Mouse (Mus musculus) liver, embryonic 13.5 days (tissue): Measurements from ENCODE around the gene Pmch. TPM values are rescaled to one million over a fixed set of nuclear protein-coding genes. Genes with fewer than 3 reads are reported as not detected.

ENCODE experiments used
- ATAC-seq: fragments of 200-750 bp; cut with Nextera tagmentation; 2 replicates; pipeline ENCODE4 v1.8.0; 2017; ENCODE audit warnings: low read depth, mild to moderate bottlenecking, moderate number of reproducible peaks, moderate library complexity
- DNase-seq: peaks from one replicate; pipeline ENCODE4 v3.0.0; 2022
- H3K27ac ChIP-seq: fragments of 300-500 bp; sonication (generic); 2 replicates; pipeline ENCODE4 v1.5.1; 2015; ENCODE audit warnings: moderate library complexity, mild to moderate bottlenecking, inconsistent platforms
- H3K27me3 ChIP-seq: fragments of 300-500 bp; sonication (generic); 2 replicates; pipeline ENCODE4 v1.6.1; 2015; ENCODE audit warnings: mild to moderate bottlenecking, inconsistent platforms
- H3K36me3 ChIP-seq: fragments of 300-500 bp; sonication (generic); 2 replicates; pipeline ENCODE4 v1.6.1; 2015; ENCODE audit warnings: mild to moderate bottlenecking, inconsistent platforms
- H3K4me1 ChIP-seq: fragments of 300-500 bp; sonication (generic); replicated peaks from 2 replicates; pipeline ENCODE4 v1.6.1; 2015; ENCODE audit warnings: inconsistent platforms
- H3K4me2 ChIP-seq: fragments of 300-500 bp; sonication (generic); 2 replicates; pipeline ENCODE4 v1.6.1; 2015; ENCODE audit warnings: inconsistent platforms, mild to moderate bottlenecking, moderate library complexity
- H3K4me3 ChIP-seq: fragments of 300-500 bp; sonication (generic); replicated peaks from 2 replicates; pipeline ENCODE4 v1.5.1; 2015; ENCODE audit warnings: mild to moderate bottlenecking, inconsistent platforms
- H3K9ac ChIP-seq: fragments of 300-500 bp; sonication (generic); 2 replicates; pipeline ENCODE4 v1.6.1; 2015; ENCODE audit warnings: mild to moderate bottlenecking, inconsistent platforms
- H3K9me3 ChIP-seq: fragments of 300-500 bp; sonication (generic); replicated peaks from 2 replicates; pipeline ENCODE4 v1.6.1; 2016; ENCODE audit warnings: inconsistent platforms
- WGBS: fragments of 180-500 bp; shearing (Covaris S2); methylation state at CpG from one replicate; pipeline ENCODE4 v1.1.7; 2015; ENCODE audit not compliant: insufficient replicate concordance; 5-methylcytosine and 5-hydroxymethylcytosine counted together
- polyA plus RNA-seq: library from polyadenylated mRNA; unstranded; fragments of >200 nt; fragmentation: Nextera tagmentation; extraction: Ambion mirVana; gene quantifications from 2 replicates; pipeline ENCODE4 v1.2.1, GENCODE M21; 2015

The Pmch gene
- polyA plus RNA-seq, 1 experiment from 2014 or later, result 0.77 TPM

DNA sequence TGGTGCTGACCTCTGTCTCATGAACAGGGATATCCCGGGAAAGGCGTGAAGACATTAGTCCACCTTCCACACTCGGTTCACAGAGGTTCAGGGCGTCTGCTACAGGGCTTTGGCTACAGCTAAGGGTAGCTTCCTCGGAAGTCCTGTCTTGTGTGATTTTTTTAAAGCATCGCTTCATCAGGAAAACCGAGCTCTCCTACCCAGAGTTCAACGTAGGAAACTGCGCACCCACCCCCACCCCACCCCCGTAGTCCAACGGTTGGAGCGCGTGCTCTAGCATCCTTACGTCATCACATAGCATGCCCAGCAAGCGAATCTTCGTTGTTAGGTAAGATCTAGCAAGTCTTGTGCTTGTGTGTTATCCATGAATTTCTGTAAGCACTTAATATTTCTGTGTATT lies 44.8 kb downstream of the Pmch start:
- WGBS, result 91% methylated on average over 16 of the region's 16 CpGs
- Histone ChIP-seq H3K36me3 (peaks cover 33% of the 10 kb centered on the region), H3K9me3 (no peaks in the 10 kb centered on the region), H3K4me3 (no peak overlapping the region), H3K4me1 (no peaks in the 10 kb centered on the region), H3K9ac (no peak overlapping the region), H3K4me2 (no peak overlapping the region), H3K27ac (no peak overlapping the region), H3K27me3 (no peaks in the 10 kb centered on the region)
- ATAC-seq (no peak), DNase-seq (no peak)

Other genes starting within 250 kb of the Pmch start
- 9.0 and 10.9 TPM in 2 replicates for gene Igf1, start 232.8 kb upstream of the Pmch start, polyA plus RNA-seq
- 13.4 and 19.5 TPM in 2 replicates for gene Parpbp, start 55.9 kb downstream of the Pmch start, polyA plus RNA-seq
- gene Nup37, start 55.9 kb downstream of the Pmch start, polyA plus RNA-seq, result 51.5 and 62.0 TPM in 2 replicates
- 33.4 and 33.8 TPM in 2 replicates for gene Washc3, start 110.0 kb downstream of the Pmch start, polyA plus RNA-seq